Mouse (Mus musculus) cortical plate, adult 2 months (tissue): ENCODE measurements around the gene Mapk11.

Experiments used
- CTCF ChIP-seq: fragments of 200-500 bp; IDR thresholded peaks from 2 replicates; pipeline ENCODE4 v1.5.1; 2011; ENCODE audit warnings: mild to moderate bottlenecking, control low read depth, low read length; ENCODE audit not compliant: insufficient read depth; ENCODE audit errors: extremely low read depth
- POLR2A ChIP-seq: fragments of 200-500 bp; IDR thresholded peaks from 2 replicates; pipeline ENCODE4 v1.6.1; 2011; ENCODE audit warnings: mild to moderate bottlenecking, low read length, control low read depth; ENCODE audit not compliant: insufficient read depth; ENCODE audit errors: extremely low read depth

GRCm38 (mm10) chr15:89177576-89178259 is 28.3 kb upstream of the Mapk11 start:
- no peak for TF ChIP-seq CTCF
- TF ChIP-seq POLR2A: no peak
